Comparison of ENCODE assay signal across 20 mouse cellular contexts in the genomic region with DNA sequence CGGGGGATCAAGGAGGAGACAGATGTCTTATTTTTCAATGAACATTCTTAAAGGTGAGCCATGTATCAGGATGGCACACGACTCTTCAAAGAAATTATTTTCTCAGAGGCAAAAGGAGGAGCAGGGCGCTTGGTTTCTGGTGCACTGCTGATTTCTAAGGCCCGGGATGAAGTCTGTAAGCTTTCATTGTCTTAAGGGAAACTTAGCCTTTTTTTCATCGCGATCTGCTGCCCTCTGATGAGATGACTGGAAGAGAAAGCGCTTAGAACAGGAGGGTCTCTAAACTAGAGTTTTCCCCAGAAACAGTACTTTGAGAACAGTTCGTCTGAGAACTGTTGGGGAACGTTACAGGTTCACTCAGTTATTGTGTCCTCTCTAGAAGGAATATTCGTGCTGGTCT. TPM values are rescaled to one million over a fixed set of nuclear protein-coding genes. Genes with fewer than 3 reads are reported as not detected.
DNase-seq lines count a peak whose midpoint lies in the region; ATAC-seq lines count a peak whose summit lies in the region.
"Had no signal": no experiment of that assay in that cellular context is flagged by ENCODE, and none has a peak within 500 bp of the region (broad histone marks: within the 10 kb centered on the region; RNA-seq: fewer than 3 reads in every experiment).

No protein-coding gene starts in this region.

- no peak overlapping the region for H3K27ac ChIP-seq in embryonic facial prominence, embryonic 12.5 days
- H3K27ac ChIP-seq in embryonic facial prominence, embryonic 10.5 days (replicated peaks) = no peak overlapping the region
- peak overlapping the region; percentile 73; the same call in 1 of the 2 replicates for H3K27ac ChIP-seq in kidney, embryonic 15.5 days
- no peak overlapping the region for H3K27ac ChIP-seq in forebrain, embryonic 15.5 days (replicated peaks)
- H3K27ac ChIP-seq in neural tube, embryonic 11.5 days (ENCODE audit: low read depth, low read length) = no peak overlapping the region
- H3K27ac ChIP-seq: gastrocnemius, adult 2 months; heart, adult 2 months; limb, embryonic 13.5 days had no signal

- DNase-seq in embryonic facial prominence, embryonic 10.5 days (ENCODE audit: low spot score) = no peak
- no peak for DNase-seq in kidney, postnatal 4 days
- DNase-seq in neural tube, embryonic 11.5 days (ENCODE audit: low spot score) = no peak
- DNase-seq in urinary bladder, postnatal 14 days (ENCODE audit: low spot score) = no peak
- no peak for DNase-seq in heart, postnatal 25 days (ENCODE audit: low spot score)
- DNase-seq: gastrocnemius, adult 2 months; heart, adult 2 months; heart, postnatal 4 days; kidney, adult 8-10 months; lung, adult 2 months; right cerebral cortex, postnatal 4 days; thymus, postnatal 4 days had no signal

- H3K36me3 ChIP-seq in embryonic facial prominence, embryonic 12.5 days = no peaks in the 10 kb centered on the region
- no peaks in the 10 kb centered on the region for H3K36me3 ChIP-seq in embryonic facial prominence, embryonic 10.5 days (replicated peaks)
- no peaks in the 10 kb centered on the region for H3K36me3 ChIP-seq in kidney, embryonic 15.5 days
- H3K36me3 ChIP-seq in forebrain, embryonic 15.5 days = no peaks in the 10 kb centered on the region
- H3K36me3 ChIP-seq in neural tube, embryonic 11.5 days (ENCODE audit: control insufficient read depth, insufficient read depth, low read length) = no peaks in the 10 kb centered on the region
- H3K36me3 ChIP-seq: limb, embryonic 13.5 days had no signal

- no peak overlapping the region for H3K9ac ChIP-seq in embryonic facial prominence, embryonic 12.5 days
- 0 out of 2 replicates have a peak overlapping the region, but pooled peaks have one; percentile 60 for H3K9ac ChIP-seq in kidney, embryonic 15.5 days
- H3K9ac ChIP-seq in forebrain, embryonic 15.5 days (replicated peaks) = no peak overlapping the region
- H3K9ac ChIP-seq in neural tube, embryonic 11.5 days (ENCODE audit: low read length) = no peak overlapping the region
- H3K9ac ChIP-seq: limb, embryonic 13.5 days had no signal

- no peak overlapping the region; the same call in 1 of the 2 replicates for H3K4me2 ChIP-seq in embryonic facial prominence, embryonic 12.5 days (replicated peaks)
- H3K4me2 ChIP-seq in kidney, embryonic 15.5 days = peak overlapping the region; percentile 82
- H3K4me2 ChIP-seq in forebrain, embryonic 15.5 days (replicated peaks) = no peak overlapping the region
- H3K4me2 ChIP-seq in neural tube, embryonic 11.5 days (ENCODE audit: low read depth) = peak overlapping the region; percentile 77; the same call in 1 of the 2 replicates

- H3K27me3 ChIP-seq in embryonic facial prominence, embryonic 12.5 days = peaks cover 64% of the 10 kb centered on the region
- peaks cover 100% of the 10 kb centered on the region for H3K27me3 ChIP-seq in embryonic facial prominence, embryonic 10.5 days (replicated peaks; ENCODE audit: low read depth, poor library complexity, severe bottlenecking)
- H3K27me3 ChIP-seq in kidney, embryonic 15.5 days = peaks cover 96% of the 10 kb centered on the region
- H3K27me3 ChIP-seq in forebrain, embryonic 15.5 days = peaks cover 89% of the 10 kb centered on the region
- H3K27me3 ChIP-seq in neural tube, embryonic 11.5 days (ENCODE audit: control insufficient read depth, insufficient read depth, low read length) = peaks cover 91% of the 10 kb centered on the region

- peak overlapping the region; percentile 45; the same call in 1 of the 2 replicates for H3K4me3 ChIP-seq in embryonic facial prominence, embryonic 12.5 days
- no peak overlapping the region for H3K4me3 ChIP-seq in embryonic facial prominence, embryonic 10.5 days
- H3K4me3 ChIP-seq in kidney, embryonic 15.5 days (replicated peaks) = peak overlapping the region; percentile 58
- peak overlapping the region; percentile 49; the same call in 1 of the 2 replicates for H3K4me3 ChIP-seq in forebrain, embryonic 15.5 days
- no peak overlapping the region for H3K4me3 ChIP-seq in neural tube, embryonic 11.5 days (ENCODE audit: low read depth, low read length)
- H3K4me3 ChIP-seq: myocyte had no signal

- H3K4me1 ChIP-seq in embryonic facial prominence, embryonic 12.5 days = peaks cover 15% of the 10 kb centered on the region
- H3K4me1 ChIP-seq in embryonic facial prominence, embryonic 10.5 days = peaks cover 25% of the 10 kb centered on the region
- peaks cover 27% of the 10 kb centered on the region for H3K4me1 ChIP-seq in kidney, embryonic 15.5 days
- H3K4me1 ChIP-seq in forebrain, embryonic 15.5 days = peaks cover 20% of the 10 kb centered on the region
- H3K4me1 ChIP-seq in neural tube, embryonic 11.5 days (ENCODE audit: control insufficient read depth, insufficient read depth, low read length) = peaks cover 8% of the 10 kb centered on the region

- 2% methylated on average over 10 of the region's 10 CpGs for WGBS in embryonic facial prominence, embryonic 12.5 days
- WGBS in embryonic facial prominence, embryonic 10.5 days = under 1% methylated on average over 10 of the region's 10 CpGs
- WGBS in kidney, embryonic 15.5 days = 5% methylated on average over 10 of the region's 10 CpGs
- 4% methylated on average over 10 of the region's 10 CpGs for WGBS in forebrain, embryonic 15.5 days
- WGBS in neural tube, embryonic 11.5 days = 1% methylated on average over 10 of the region's 10 CpGs

- ATAC-seq in embryonic facial prominence, embryonic 12.5 days (ENCODE audit: insufficient number of reproducible peaks, insufficient read depth, low FRiP score, low TSS enrichment) = no peak
- no peak for ATAC-seq in kidney, embryonic 15.5 days (replicated peaks; ENCODE audit: low FRiP score)
- ATAC-seq in forebrain, embryonic 15.5 days (replicated peaks) = no peak
- no peak for ATAC-seq in neural tube, embryonic 11.5 days (ENCODE audit: insufficient read depth, low FRiP score, low TSS enrichment)

- intact Hi-C loops in heart, postnatal 25 days (cut with DNase I) = loop anchor here (10.0 kb wide), 1 partner anchor 1131 kb away; a partner anchor contains a TSS

- no peaks in the 10 kb centered on the region for H3K9me3 ChIP-seq in embryonic facial prominence, embryonic 12.5 days
- no peaks in the 10 kb centered on the region for H3K9me3 ChIP-seq in embryonic facial prominence, embryonic 10.5 days
- no peaks in the 10 kb centered on the region for H3K9me3 ChIP-seq in kidney, embryonic 15.5 days (replicated peaks)
- H3K9me3 ChIP-seq in forebrain, embryonic 15.5 days = no peaks in the 10 kb centered on the region
- no peaks in the 10 kb centered on the region for H3K9me3 ChIP-seq in neural tube, embryonic 11.5 days (ENCODE audit: control insufficient read depth, low read length)
- H3K9me3 ChIP-seq: limb, embryonic 13.5 days had no signal

RNA-seq across cellular contexts. Expression of a gene that starts 1.0 kb away (rescaled TPM):
- polyA plus RNA-seq in embryonic facial prominence, embryonic 12.5 days (2016; fragmentation: Nextera tagmentation; extraction: Ambion mirVana) = 1.7 and 2.4 TPM in 2 replicates
- polyA plus RNA-seq in embryonic facial prominence, embryonic 10.5 days (2016; fragmentation: Nextera tagmentation; extraction: Ambion mirVana) = 0.47 and 0.81 TPM in 2 replicates
- polyA plus RNA-seq in kidney, embryonic 15.5 days (2015; fragmentation: Nextera tagmentation; extraction: Ambion mirVana) = 10.7 and 11.8 TPM in 2 replicates
- polyA plus RNA-seq in forebrain, embryonic 15.5 days (2015; fragmentation: Nextera tagmentation; extraction: Ambion mirVana) = 0.64 and 1.8 TPM in 2 replicates
- polyA plus RNA-seq in neural tube, embryonic 11.5 days (2014; fragmentation: Nextera tagmentation; extraction: Ambion mirVana) = 3.4 and 3.9 TPM in 2 replicates
- not detected for total RNA-seq in heart, postnatal 25 days (2021)
- total RNA-seq: heart, adult 2 months; heart, postnatal 4 days; layer of hippocampus, postnatal 25 days had no signal
- polyA plus RNA-seq: cerebellum, adult 2 months; cortical plate, adult 2 months; heart, adult 2 months had no signal

Comparison
In these comparisons a context has a peak if more than half of its experiments do, and no peak if none do; other contexts are left out.
1. H3K4me3 ChIP-seq: peak in embryonic facial prominence, embryonic 12.5 days (single experiment), kidney, embryonic 15.5 days (single experiment) and forebrain, embryonic 15.5 days (single experiment); none in embryonic facial prominence, embryonic 10.5 days (single experiment) and neural tube, embryonic 11.5 days (single experiment).
2. H3K4me2 ChIP-seq: peak in kidney, embryonic 15.5 days (single experiment) and neural tube, embryonic 11.5 days (single experiment); none in embryonic facial prominence, embryonic 12.5 days (single experiment) and forebrain, embryonic 15.5 days (single experiment).